Mouse (Mus musculus): Measurements from ENCODE around the gene Snn. TPM values are rescaled to one million over a fixed set of nuclear protein-coding genes. Genes with fewer than 3 reads are reported as not detected.

The Snn gene
- total and polyA plus RNA-seq, 3 experiments, result 0.10 to 4.6 (median 1.1) TPM

DNA sequence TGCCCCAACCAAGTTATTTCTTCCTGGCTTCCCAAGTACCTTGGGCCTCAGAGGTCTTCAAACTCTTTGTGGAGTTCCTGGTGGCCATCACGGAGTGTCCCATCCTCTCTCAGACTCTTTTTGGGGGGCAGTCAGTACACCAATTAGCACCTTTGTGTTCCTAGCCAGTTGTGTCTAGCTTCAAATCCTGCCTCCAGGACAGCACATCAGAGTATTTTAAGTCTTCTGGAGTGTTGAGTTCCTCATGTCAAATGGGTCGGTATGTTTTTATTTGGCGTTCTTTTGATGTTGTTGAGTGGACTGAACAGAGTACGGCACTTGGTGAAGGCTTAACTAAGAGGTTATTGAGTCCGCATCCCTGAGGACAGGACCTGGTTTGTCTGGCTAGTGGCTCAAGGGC is 4.7 kb downstream of the Snn start:
- TF ChIP-seq GATA2 (IDR thresholded peaks at IDR 0.05; ENCODE audit: borderline replicate concordance, low read depth, low read length) (no peak), GATA1 (IDR thresholded peaks at IDR 0.05; ENCODE audit: borderline replicate concordance, low read length) (no peak), POLR2AphosphoS5 (IDR thresholded peaks at IDR 0.05; ENCODE audit: insufficient replicate concordance, low read depth, low read length) (no peak), CTCF (IDR thresholded peaks at IDR 0.05; ENCODE audit: low read depth, low read length) (no peak), TAL1 (conservative IDR thresholded peaks at IDR 0.05; ENCODE audit: low read depth, low read length) (no peak)
- ATAC-seq (ENCODE audit: extremely low read depth, insufficient number of reproducible peaks, low FRiP score, poor library complexity, severe bottlenecking) (no peak), DNase-seq (ENCODE audit: low spot score) (no peak)
- H3K36me3 ChIP-seq (replicated peaks), result no peaks in the 10 kb centered on the region
- H3K4me1 ChIP-seq (ENCODE audit: insufficient read depth, low read depth, low read length), result peaks cover 17% of the 10 kb centered on the region
- H3K27me3 ChIP-seq (ENCODE audit: insufficient read depth, low read length), result peaks cover 72% of the 10 kb centered on the region
- H3K4me3 ChIP-seq (ENCODE audit: low read depth, low read length), result no peak overlapping the region
- no peaks in the 10 kb centered on the region for H3K9me3 ChIP-seq (replicated peaks)

DNA sequence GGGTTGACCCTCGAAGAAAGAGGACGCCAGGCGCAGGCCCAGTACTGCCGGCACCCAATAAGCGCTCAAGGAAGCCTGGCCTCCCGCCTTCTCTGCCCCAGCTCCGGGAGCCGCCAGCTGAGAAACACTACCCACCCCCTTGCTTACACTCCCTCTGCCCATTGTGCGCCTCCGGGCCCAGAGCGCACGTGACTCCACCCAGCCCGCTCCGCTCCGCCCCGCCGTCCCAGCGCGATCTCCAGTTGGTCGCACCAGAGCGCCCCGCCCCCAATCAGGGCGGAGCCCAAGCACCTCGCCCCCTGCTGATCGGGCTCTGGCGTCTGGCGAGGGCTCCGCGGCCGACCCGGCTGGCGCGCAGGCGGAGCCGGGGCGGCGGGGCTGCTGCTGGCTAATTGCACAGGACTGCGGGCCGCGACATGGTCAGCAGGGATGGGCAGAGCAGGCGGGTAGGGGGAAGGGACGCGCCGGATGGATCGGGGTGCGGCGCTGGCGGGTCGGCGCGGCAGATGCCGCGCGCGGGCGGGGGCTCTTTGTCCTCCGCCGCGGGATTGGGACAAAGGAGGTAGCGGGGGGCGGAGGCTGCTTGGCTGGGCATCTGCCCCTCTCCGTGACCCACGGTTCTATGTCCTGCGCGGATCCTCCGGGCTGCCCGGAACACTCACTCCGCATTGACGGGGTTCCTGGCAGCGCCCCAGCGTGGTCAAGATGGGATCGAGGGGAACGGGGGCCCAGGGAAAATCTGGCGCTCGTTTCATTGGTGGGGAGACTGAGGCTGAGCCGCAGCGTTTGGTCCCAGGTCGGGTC is 5.5 kb downstream of the Snn start, which contains the start of gene Litaf:
Gene Litaf (minus strand): TSS at position 129 of the 804 bp plus-strand sequence.
- Histone ChIP-seq H3K4me3 (ENCODE audit: low read depth, low read length) (peak within 1 kb of the TSS; percentile 69), H3K4me1 (ENCODE audit: insufficient read depth, low read depth, low read length) (peaks cover 17% of the 10 kb centered on the region), H3K9me3 (replicated peaks) (no peaks in the 10 kb centered on the region), H3K36me3 (replicated peaks) (no peaks in the 10 kb centered on the region), H3K27me3 (ENCODE audit: insufficient read depth, low read length) (peaks cover 70% of the 10 kb centered on the region)
- TF ChIP-seq POLR2AphosphoS5 (IDR thresholded peaks at IDR 0.05; ENCODE audit: insufficient replicate concordance, low read depth, low read length) (no peak), CTCF (IDR thresholded peaks at IDR 0.05; ENCODE audit: low read depth, low read length) (no peak), TAL1 (conservative IDR thresholded peaks at IDR 0.05; ENCODE audit: low read depth, low read length) (no peak), GATA2 (IDR thresholded peaks at IDR 0.05; ENCODE audit: borderline replicate concordance, low read depth, low read length) (no peak), GATA1 (IDR thresholded peaks at IDR 0.05; ENCODE audit: borderline replicate concordance, low read length) (no peak)
- ATAC-seq (ENCODE audit: extremely low read depth, insufficient number of reproducible peaks, low FRiP score, poor library complexity, severe bottlenecking), result peak; percentile 77
- DNase-seq (ENCODE audit: low spot score), result peak; percentile 83

DNA sequence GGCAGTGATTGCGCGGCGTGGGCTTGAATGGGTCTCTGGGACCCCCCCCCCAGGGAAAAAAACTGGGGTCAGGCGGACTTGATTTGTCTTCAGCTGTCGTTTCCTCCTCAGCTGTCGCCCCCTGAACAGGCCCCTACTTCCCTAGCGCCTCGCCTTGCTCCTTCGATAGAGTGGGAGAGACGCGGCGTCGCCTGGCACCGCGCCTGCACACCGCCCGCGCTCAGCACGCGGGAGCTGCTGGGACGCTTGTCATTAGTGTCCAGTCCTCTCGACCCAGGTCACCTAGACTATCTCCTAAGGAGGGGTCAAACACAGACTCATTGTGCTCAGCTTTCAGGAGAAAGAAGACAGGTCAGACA is 6.1 kb downstream of the Snn start:
- Histone ChIP-seq H3K9me3 (replicated peaks) (no peaks in the 10 kb centered on the region), H3K27me3 (ENCODE audit: insufficient read depth, low read length) (peaks cover 65% of the 10 kb centered on the region), H3K36me3 (replicated peaks) (no peaks in the 10 kb centered on the region), H3K4me1 (ENCODE audit: insufficient read depth, low read depth, low read length) (peaks cover 17% of the 10 kb centered on the region), H3K4me3 (ENCODE audit: low read depth, low read length) (peak overlapping the region; percentile 69; the same call in 1 of the 2 replicates)
- no peak for TF ChIP-seq GATA2 (IDR thresholded peaks at IDR 0.05; ENCODE audit: borderline replicate concordance, low read depth, low read length)
- no peak for TF ChIP-seq CTCF (IDR thresholded peaks at IDR 0.05; ENCODE audit: low read depth, low read length)
- no peak for TF ChIP-seq TAL1 (conservative IDR thresholded peaks at IDR 0.05; ENCODE audit: low read depth, low read length)
- TF ChIP-seq POLR2AphosphoS5 (IDR thresholded peaks at IDR 0.05; ENCODE audit: insufficient replicate concordance, low read depth, low read length), result no peak
- TF ChIP-seq GATA1 (IDR thresholded peaks at IDR 0.05; ENCODE audit: borderline replicate concordance, low read length), result no peak
- no peak for ATAC-seq (ENCODE audit: extremely low read depth, insufficient number of reproducible peaks, low FRiP score, poor library complexity, severe bottlenecking)
- DNase-seq (ENCODE audit: low spot score), result no peak

DNA sequence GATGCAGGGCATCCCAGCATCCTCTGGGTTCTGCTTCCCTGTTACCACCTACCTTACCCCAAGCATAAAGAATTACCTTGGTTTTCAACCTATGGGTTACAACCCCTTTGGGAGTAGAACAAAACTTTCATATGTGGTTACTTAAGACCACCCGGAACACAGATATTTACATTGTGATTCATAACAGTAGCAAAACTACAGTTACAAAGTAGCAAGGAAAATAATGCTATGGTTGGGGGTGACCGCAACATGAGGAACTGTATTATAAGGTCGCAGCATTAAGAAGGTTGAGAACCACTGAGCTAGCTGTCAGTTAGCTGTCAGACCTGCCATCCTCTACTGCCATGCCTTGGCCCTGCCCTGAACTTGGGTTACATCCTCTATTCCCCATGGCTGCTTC is 7.9 kb downstream of the Snn start:
- Histone ChIP-seq H3K4me1 (ENCODE audit: insufficient read depth, low read depth, low read length) (peaks cover 15% of the 10 kb centered on the region), H3K36me3 (replicated peaks) (peaks cover 14% of the 10 kb centered on the region), H3K9me3 (replicated peaks) (no peaks in the 10 kb centered on the region), H3K4me3 (ENCODE audit: low read depth, low read length) (no peak overlapping the region), H3K27me3 (ENCODE audit: insufficient read depth, low read length) (peaks cover 48% of the 10 kb centered on the region)
- DNase-seq (ENCODE audit: low spot score) (no peak), ATAC-seq (ENCODE audit: extremely low read depth, insufficient number of reproducible peaks, low FRiP score, poor library complexity, severe bottlenecking) (no peak)
- TF ChIP-seq GATA2 (IDR thresholded peaks at IDR 0.05; ENCODE audit: borderline replicate concordance, low read depth, low read length) (no peak), CTCF (IDR thresholded peaks at IDR 0.05; ENCODE audit: low read depth, low read length) (no peak), TAL1 (conservative IDR thresholded peaks at IDR 0.05; ENCODE audit: low read depth, low read length) (no peak), POLR2AphosphoS5 (IDR thresholded peaks at IDR 0.05; ENCODE audit: insufficient replicate concordance, low read depth, low read length) (no peak), GATA1 (IDR thresholded peaks at IDR 0.05; ENCODE audit: borderline replicate concordance, low read length) (no peak)

DNA sequence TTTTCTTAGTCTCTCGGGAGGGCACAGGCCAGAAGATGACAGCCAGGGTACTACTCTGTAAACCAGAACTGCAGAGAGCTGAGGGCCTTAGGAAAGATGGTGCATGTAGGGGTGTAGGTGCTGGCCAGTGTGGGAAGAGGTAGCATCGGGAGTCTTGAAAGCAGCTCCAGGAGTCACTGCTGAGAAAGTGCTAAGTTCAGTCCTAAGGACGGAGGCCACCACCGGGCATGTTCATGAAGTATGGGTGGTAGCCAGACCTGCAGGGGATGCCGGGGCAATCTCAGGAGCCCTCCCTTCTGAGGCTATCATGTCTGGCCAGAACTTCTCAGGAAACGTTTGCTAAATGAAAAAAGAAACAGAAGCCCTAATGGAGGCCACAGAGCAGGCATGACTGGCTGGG is 8.5 kb downstream of the Snn start:
- ATAC-seq (ENCODE audit: extremely low read depth, insufficient number of reproducible peaks, low FRiP score, poor library complexity, severe bottlenecking), result no peak
- Histone ChIP-seq H3K4me3 (ENCODE audit: low read depth, low read length) (no peak overlapping the region), H3K27me3 (ENCODE audit: insufficient read depth, low read length) (peaks cover 47% of the 10 kb centered on the region), H3K4me1 (ENCODE audit: insufficient read depth, low read depth, low read length) (peaks cover 15% of the 10 kb centered on the region), H3K9me3 (replicated peaks) (no peaks in the 10 kb centered on the region), H3K36me3 (replicated peaks) (peaks cover 20% of the 10 kb centered on the region)
- TF ChIP-seq GATA2 (IDR thresholded peaks at IDR 0.05; ENCODE audit: borderline replicate concordance, low read depth, low read length) (no peak), TAL1 (conservative IDR thresholded peaks at IDR 0.05; ENCODE audit: low read depth, low read length) (no peak), POLR2AphosphoS5 (IDR thresholded peaks at IDR 0.05; ENCODE audit: insufficient replicate concordance, low read depth, low read length) (no peak), GATA1 (IDR thresholded peaks at IDR 0.05; ENCODE audit: borderline replicate concordance, low read length) (no peak), CTCF (IDR thresholded peaks at IDR 0.05; ENCODE audit: low read depth, low read length) (no peak)
- no peak for DNase-seq (ENCODE audit: low spot score)

DNA sequence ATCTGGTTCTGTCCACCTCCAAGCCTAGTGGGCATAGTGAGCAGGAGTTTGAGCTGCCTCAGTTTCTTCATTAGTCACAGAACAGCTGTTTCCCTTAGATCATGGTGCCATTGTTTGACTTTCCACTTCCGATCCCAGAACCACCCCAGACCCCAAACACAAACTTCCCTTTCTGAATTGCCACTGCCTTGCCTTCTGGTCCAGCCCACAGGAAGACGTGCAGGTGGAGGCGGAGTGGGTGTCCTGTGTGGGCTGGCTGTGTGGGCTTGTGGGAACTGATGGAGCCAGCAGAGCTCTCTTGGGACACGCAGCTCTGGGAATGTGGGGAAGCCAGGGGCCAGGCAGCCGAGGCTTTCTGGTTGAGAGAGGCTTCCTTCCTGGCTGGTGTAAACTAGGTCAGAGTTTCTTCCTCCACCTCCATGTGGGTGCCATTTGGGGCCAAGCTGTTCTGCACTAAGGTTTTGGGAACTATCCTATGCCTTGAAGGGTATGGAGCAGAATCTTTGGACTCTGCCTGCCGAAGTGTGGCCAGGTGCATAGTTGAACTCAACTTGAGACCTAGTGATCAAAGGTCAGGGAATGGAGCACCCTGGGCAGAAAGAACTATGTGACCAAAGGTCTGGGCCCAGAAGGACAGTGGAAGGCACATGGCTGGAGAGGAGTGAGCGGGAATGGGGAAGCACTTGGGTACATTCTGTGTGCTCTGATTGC is 9.1 kb downstream of the Snn start:
- DNase-seq (ENCODE audit: low spot score), result no peak
- Histone ChIP-seq H3K9me3 (replicated peaks) (no peaks in the 10 kb centered on the region), H3K4me1 (ENCODE audit: insufficient read depth, low read depth, low read length) (peaks cover 15% of the 10 kb centered on the region), H3K27me3 (ENCODE audit: insufficient read depth, low read length) (peaks cover 41% of the 10 kb centered on the region), H3K4me3 (ENCODE audit: low read depth, low read length) (no peak overlapping the region), H3K36me3 (replicated peaks) (peaks cover 26% of the 10 kb centered on the region)
- no peak for TF ChIP-seq POLR2AphosphoS5 (IDR thresholded peaks at IDR 0.05; ENCODE audit: insufficient replicate concordance, low read depth, low read length)
- TF ChIP-seq GATA1 (IDR thresholded peaks at IDR 0.05; ENCODE audit: borderline replicate concordance, low read length), result no peak
- no peak for TF ChIP-seq CTCF (IDR thresholded peaks at IDR 0.05; ENCODE audit: low read depth, low read length)
- no peak for TF ChIP-seq TAL1 (conservative IDR thresholded peaks at IDR 0.05; ENCODE audit: low read depth, low read length)
- TF ChIP-seq GATA2 (IDR thresholded peaks at IDR 0.05; ENCODE audit: borderline replicate concordance, low read depth, low read length), result no peak
- no peak for ATAC-seq (ENCODE audit: extremely low read depth, insufficient number of reproducible peaks, low FRiP score, poor library complexity, severe bottlenecking)
